Mouse (Mus musculus) bone marrow, adult 2 months (tissue): ENCODE results near the gene Gm44973. TPM values are rescaled to one million over a fixed set of nuclear protein-coding genes. Genes with fewer than 3 reads are reported as not detected.

Experiments used
- H3K27ac ChIP-seq: fragments of 200-500 bp; 2 replicates; pipeline ENCODE4 v1.5.1; 2012; ENCODE audit warnings: low read depth, mild to moderate bottlenecking, control low read depth, inconsistent platforms, low read length; ENCODE audit not compliant: control insufficient read depth, poor library complexity, insufficient read depth
- H3K4me1 ChIP-seq: fragments of 200-500 bp; 2 replicates; pipeline ENCODE4 v1.6.1; 2011; ENCODE audit warnings: low read length; ENCODE audit not compliant: control insufficient read depth, insufficient read depth
- H3K4me3 ChIP-seq: fragments of 200-500 bp; replicated peaks from 2 replicates; pipeline ENCODE3; 2011; ENCODE audit warnings: mild to moderate bottlenecking, low read depth, low read length, control low read depth; ENCODE audit not compliant: control insufficient read depth
- CTCF ChIP-seq: fragments of 200-500 bp; IDR thresholded peaks from 2 replicates; pipeline ENCODE4 v1.5.1; 2011; ENCODE audit warnings: low read length, control low read depth; ENCODE audit not compliant: control insufficient read depth, insufficient read depth
- POLR2A ChIP-seq: fragments of 200-500 bp; IDR thresholded peaks from 2 replicates; pipeline ENCODE4 v1.6.1; 2011; ENCODE audit warnings: low read depth, mild to moderate bottlenecking, control low read depth, low read length, borderline replicate concordance; ENCODE audit not compliant: control insufficient read depth
- whole genome bisulfite sequencing: fragments of 180-500 bp; shearing (Covaris S2); methylation state at CpG from one replicate; pipeline ENCODE4 v1.1.7; 2018; 5-methylcytosine and 5-hydroxymethylcytosine counted together
- polyA plus RNA-seq: library from polyadenylated mRNA; stranded (reverse); fragments of >200 nt; gene quantifications from 2 replicates; pipeline ENCODE4 v1.2.4, GENCODE M21; 2011; ENCODE audit warnings: low replicate concordance; ENCODE audit not compliant: missing spikeins, insufficient read depth, insufficient read length

Gene Gm44973
- polyA plus RNA-seq, 1 experiment, result not detected

DNA sequence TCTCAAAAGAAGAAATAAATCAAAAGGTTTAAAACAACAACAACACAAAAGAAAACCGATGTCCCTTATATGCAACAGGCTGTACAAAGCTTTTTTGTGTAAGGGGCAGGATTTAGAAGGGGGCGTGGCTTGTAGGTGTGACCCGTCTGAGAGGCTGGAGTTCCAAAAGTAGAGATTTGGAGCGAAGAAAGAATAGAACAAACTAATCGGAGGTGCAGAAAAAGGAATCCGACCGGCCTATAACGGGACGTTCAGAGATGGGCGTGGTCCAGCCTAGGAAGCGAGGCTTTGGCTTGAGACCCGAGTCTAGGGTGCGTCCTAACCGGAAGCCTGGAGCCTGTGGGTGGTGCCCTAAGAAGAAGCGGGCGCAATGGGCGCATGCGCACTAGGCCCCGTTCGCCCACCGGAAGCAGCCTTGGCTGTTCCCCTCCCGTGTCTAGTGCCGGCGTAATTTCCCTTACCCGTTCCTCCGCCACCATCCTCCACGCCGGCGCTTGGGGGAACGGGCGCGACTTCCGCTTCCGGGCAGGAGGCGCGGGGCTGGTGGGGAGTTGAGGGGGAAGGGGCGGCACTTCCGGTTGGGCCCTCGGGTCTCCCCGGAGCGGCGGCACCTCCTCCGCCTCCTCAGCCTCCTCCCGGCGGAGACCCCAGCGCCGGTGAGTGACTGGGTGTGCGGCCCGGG, 4.8 kb downstream of the Gm44973 start, which contains the start of the genes Zfp865 and Ccdc106:
Zfp865 (plus strand) TSS at position 377 of the 682 bp plus-strand sequence.
Ccdc106 (plus strand) TSS at position 554 of the 682 bp plus-strand sequence.
- no peaks in the 10 kb centered on the region; the same call in 1 of the 2 replicates for H3K4me1 ChIP-seq
- H3K27ac ChIP-seq, result peak within 1 kb of the TSS; percentile 88
- TF ChIP-seq POLR2A, result peak; percentile 82; the same call in 1 of the 2 replicates
- TF ChIP-seq CTCF, result no peak
- WGBS, result under 1% methylated on average over 49 of the region's 49 CpGs
- peak within 1 kb of the TSS; percentile 73 for H3K4me3 ChIP-seq

- Histone ChIP-seq H3K4me3 (peak overlapping the region; percentile 73), H3K27ac (peak overlapping the region; percentile 88), H3K4me1 (no peaks in the 10 kb centered on the region; the same call in 1 of the 2 replicates)
- 1% methylated on average over 15 of the region's 15 CpGs for WGBS
- TF ChIP-seq POLR2A (no peak), CTCF (no peak)
Measured at GRCm38 (mm10) chr7:5020685-5021084, 5.4 kb downstream of the Gm44973 start.

DNA sequence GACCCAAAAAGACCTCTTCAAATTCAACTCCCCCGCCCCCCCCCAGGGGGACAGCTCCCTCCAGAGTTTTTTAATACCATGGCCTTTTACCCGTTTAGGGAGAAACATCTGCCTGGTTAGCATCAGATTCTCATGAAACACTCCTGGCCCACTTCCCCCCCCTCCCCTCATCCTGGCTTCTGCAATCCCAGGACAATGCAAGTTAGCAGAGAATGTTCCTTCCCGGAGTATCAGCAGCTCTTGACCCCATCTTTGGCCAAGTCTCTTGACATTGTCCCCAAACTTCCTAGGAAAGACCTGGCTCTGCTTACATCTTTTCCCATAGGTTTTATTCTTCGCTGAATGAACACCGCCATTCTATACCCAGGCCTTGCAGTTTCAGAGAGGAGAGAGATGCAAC, 5.9 kb downstream of the Gm44973 start:
- H3K4me3 ChIP-seq, result no peak overlapping the region
- H3K4me1 ChIP-seq, result no peaks in the 10 kb centered on the region
- TF ChIP-seq CTCF, result no peak
- 46% methylated on average over 5 of the region's 5 CpGs for WGBS
- no peak overlapping the region for H3K27ac ChIP-seq

DNA sequence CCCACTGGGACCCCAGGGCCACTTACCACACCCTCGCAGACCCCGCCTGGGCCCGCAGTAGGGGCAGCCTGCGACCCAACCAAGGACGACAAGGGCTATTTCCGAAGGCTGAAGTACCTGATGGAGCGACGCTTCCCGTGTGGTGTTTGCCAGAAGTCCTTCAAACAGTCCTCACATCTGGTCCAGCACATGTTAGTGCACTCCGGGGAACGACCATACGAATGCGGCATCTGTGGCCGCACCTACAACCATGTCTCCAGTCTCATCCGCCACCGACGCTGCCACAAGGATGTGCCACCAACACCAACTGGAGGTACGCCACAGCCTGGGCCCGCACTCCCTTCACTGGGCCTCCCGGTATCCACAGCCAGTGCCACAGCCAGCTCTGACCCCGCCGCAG, 14.2 kb downstream of the Gm44973 start:
- H3K4me3 ChIP-seq, result no peak overlapping the region
- H3K4me1 ChIP-seq, result no peaks in the 10 kb centered on the region
- TF ChIP-seq POLR2A (no peak), CTCF (no peak)
- H3K27ac ChIP-seq, result no peak overlapping the region
- WGBS, result 97% methylated on average over 22 of the region's 22 CpGs

- Histone ChIP-seq H3K4me3 (no peak overlapping the region), H3K4me1 (no peaks in the 10 kb centered on the region), H3K27ac (no peak overlapping the region)
- TF ChIP-seq POLR2A (no peak), CTCF (no peak)
- 94% methylated on average over 21 of the region's 21 CpGs for WGBS
Measured at GRCm38 (mm10) chr7:5029946-5030345, 14.7 kb downstream of the Gm44973 start.

DNA sequence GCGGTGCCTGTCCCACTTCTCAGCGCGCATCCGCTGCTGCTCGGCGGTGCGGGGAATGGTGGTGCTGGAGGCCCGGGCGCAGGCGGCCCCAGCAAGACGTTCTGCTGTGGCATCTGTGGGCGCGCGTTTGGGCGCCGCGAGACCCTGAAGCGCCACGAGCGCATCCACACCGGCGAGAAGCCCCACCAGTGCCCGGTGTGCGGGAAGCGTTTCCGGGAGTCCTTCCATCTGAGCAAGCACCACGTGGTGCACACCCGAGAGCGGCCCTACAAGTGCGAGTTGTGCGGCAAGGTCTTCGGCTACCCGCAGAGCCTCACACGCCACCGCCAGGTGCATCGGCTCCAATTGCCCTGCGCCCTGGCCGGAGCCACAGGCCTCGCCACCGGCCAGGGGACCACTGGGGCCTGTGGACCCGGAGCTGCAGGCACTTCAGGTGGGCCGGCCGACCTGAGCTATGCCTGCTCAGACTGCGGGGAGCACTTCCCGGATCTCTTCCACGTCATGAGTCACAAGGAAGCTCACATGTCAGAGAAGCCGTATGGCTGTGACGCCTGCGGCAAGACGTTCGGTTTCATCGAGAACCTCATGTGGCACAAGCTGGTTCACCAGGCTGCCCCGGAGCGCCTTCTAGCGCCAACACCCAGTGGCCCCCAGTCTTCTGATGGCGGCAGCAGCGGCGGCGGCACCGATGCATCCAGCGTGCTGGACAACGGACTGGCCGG, 15.4 kb downstream of the Gm44973 start:
- TF ChIP-seq CTCF, result no peak
- 95% methylated on average over 63 of the region's 63 CpGs for WGBS

DNA sequence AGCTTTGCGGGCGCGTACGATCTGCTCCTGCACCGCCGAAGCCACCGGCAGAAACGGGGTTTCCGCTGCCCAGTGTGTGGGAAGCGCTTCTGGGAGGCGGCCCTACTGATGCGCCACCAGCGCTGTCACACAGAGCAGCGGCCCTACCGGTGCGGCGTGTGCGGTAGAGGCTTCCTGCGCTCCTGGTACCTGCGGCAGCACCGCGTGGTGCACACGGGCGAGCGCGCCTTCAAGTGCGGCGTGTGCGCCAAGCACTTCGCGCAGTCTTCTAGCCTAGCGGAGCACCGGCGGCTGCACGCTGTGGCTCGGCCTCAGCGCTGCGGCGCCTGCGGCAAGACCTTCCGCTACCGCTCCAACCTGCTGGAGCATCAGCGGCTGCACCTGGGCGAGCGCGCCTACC, 16.2 kb downstream of the Gm44973 start:
- TF ChIP-seq CTCF (no peak), POLR2A (no peak)
- 96% methylated on average over 46 of the region's 46 CpGs for WGBS

More for the DNA sequence above, 15.4 kb downstream of the Gm44973 start:
- Histone ChIP-seq H3K4me1 (no peaks in the 10 kb centered on the region), H3K4me3 (no peak overlapping the region), H3K27ac (no peak overlapping the region)

DNA sequence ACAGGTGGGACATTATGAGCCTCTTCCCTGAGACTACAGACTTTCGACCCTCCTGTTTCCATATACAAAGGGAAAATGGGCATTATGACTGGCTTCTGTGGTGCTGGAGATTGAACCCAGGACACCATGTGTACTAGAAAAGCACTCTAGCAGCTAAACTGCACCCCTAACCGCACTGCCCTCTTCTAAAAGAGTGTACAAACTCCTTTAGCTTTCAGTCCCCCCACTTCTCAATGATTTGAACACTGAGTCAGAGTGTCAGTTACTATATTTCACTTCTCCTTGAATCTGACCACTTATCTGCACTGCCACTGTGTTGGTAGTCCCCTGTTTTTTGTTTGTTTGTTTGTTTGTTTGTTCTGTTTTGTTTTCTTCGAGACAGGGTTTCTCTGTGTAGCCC, 18.5 kb downstream of the Gm44973 start, which contains the start of gene 4632433K11Rik:
4632433K11Rik (plus strand) TSS at position 301 of the 400 bp plus-strand sequence.
- no peak within 1 kb of the TSS for H3K4me3 ChIP-seq

More for the DNA sequence above, 16.2 kb downstream of the Gm44973 start:
- H3K4me1 ChIP-seq, result no peaks in the 10 kb centered on the region; the same call in 1 of the 2 replicates
- H3K27ac ChIP-seq, result no peak overlapping the region
- H3K4me3 ChIP-seq, result no peak overlapping the region

More for the DNA sequence above, 18.5 kb downstream of the Gm44973 start, which contains the start of gene 4632433K11Rik:
- H3K27ac ChIP-seq, result no peak within 1 kb of the TSS
- TF ChIP-seq CTCF, result no peak
- TF ChIP-seq POLR2A, result no peak
- H3K4me1 ChIP-seq, result no peaks in the 10 kb centered on the region; the same call in 1 of the 2 replicates
- 75% methylated on average over 3 of the region's 3 CpGs for WGBS
